Mouse (Mus musculus) thymus, postnatal 14 days (tissue): ENCODE results near the gene Bglap.

Experiments used
- DNase-seq: peaks from one replicate; pipeline ENCODE4 v3.0.0; 2021

The Bglap gene

DNA sequence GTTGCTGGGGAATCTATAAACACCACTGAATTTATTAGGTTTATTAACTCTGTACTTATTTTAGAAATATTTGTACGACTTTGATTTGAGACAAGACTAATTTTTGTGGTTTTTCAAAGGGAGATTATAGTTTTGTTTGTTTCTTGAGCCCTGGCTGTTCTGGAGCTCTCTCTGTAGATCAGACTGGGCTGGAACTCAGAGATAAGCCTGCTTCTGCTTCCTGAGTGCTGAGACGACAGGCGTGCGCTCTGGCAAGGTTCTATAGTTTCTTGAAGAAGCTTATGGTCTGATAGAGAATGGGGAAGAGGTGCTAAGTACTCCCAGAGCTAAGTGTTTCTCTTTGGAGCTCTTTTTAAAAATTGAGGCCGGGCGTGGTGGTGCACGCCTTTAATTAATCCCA lies 45.9 kb downstream of the Bglap start:
- DNase-seq, result no peak

DNA sequence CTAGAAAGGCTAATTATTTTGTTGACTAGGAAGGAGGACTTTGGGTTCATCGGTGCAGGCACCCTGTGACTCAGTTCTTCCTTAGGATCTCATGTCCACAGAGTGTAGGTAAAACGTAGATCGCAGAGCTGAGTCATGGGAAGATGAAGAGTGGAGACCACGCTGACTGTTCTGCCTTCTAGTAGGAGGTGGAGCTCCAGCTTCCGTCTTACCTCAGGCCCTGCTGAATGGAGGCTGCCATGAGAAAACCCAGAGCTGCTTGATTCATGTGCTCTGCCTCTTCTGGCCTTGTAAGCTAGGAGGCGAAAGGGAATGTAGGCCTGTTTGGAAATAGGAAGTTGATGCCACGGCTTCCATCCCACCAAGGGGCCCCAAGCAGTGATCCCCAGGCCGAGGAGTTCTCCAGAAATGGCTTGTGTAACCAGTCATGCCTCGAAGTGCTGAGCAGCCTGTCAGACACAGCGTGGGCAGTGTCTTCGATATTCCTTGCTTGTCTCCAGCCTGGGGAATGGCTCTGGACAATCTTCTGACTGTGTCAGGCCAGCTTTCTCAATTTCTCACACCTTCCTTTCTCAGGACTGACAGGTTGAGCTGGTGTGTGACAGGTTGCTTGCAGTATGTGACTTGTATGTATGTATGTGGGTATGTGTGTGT lies 46.8 kb downstream of the Bglap start:
- peak; percentile 29 for DNase-seq

DNA sequence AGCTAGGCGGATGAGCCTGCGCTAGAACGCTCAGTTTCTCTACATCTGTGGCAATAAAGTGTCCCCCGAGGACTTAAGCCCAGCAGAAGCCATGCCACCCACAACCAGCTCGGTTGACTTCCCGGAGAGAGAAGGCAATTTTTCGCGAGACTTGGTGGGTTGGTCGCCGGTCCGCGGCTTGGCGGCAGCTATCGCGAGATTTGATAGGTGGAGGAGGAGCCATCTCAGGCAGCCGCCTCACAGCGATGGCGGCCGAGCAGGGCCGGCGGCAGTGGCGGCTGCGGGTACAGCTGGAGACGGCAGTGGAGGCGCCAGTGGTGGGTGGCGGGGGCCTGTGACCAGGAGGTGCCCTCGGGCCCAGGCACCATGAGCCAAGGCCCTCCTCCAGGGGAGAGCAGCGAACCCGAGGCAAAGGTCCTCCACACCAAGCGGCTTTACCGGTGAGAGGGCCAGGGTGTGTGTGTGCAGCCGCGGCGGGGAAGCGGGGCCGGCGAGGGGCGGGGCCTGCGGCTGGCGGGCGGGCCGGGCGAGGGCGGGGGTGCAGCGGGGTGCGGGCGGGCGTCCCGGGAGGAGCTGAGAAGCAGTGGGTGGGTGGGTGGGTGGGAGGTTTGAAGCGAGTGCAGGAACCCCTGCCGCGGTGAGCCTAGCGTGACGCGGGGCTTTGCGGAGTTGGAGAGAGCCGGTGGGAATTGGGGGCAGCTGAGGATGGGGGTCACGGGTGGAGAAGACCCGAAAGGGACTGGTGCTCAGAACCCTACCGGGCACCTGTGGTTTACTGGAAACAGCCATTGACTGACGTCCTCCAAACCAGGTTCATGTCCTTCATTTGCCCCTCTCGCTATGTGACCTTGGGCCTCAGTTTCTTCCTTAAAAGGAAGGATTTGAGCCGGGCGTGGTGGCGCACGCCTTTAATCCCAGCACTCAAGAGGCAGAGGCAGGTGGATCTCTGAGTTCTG lies 47.9 kb downstream of the Bglap start, which contains the start of the genes Tmem79 and Smg5:
Gene Tmem79, minus strand, starts transcription at position 91 of the 956 bp plus-strand sequence.
Gene Smg5, plus strand, starts transcription at position 203 of the 956 bp plus-strand sequence.
- DNase-seq, result peak; percentile 97

DNA sequence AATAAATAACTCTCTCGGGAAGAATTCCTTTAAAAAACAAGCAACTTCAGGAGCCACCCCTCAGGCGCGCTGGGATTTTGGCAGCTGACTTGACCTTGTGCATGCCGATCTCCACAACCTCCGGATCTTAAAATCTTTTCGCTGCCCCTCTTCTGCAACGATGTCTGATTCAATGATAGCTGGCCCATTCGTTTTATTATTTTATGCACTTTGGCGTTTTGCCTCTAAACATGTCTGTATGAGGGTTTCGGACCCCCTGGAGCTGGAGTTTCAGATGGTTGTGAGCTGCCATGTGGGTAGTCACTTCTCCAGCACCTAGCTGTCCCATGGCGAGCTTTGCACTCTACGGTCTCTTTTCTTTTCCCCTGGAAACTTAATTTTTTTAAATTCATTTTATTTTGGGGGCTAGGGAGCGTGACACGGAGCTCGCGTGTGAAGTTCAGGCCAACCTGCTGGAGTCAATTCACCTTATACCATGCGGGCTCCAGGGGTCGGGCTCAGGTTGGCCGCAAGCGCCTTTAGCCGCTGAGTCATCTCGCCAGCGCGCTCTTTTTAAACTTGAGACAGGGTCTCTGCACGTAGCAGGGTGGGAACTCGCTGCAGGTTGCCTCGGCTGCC lies 48.7 kb downstream of the Bglap start:
- DNase-seq, result peak; percentile 14

DNA sequence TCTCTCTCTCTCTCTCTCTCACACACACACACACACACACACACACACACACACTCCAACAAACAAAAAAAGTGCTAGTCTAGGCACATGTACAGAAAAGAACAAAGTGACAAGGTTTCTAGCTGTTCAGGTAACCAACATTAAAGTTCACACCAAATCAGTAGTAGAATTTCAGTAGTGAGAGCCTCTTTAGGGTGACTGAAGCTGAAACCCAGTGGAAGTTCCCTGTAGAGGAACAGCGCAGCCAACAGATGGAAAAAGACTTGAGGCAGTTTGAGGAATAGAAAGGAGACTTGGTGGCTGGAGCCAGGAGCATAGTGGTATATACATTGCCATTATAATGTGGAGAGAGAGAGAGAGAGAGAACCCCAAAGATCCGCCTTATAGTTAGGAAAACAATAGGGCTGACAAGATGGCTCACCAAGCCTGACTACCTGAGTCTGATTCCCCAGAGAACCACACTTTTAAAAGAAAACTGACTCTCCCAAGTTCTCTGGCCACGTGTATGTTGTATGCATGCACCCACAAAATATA lies 49.3 kb downstream of the Bglap start:
- DNase-seq, result no peak

DNA sequence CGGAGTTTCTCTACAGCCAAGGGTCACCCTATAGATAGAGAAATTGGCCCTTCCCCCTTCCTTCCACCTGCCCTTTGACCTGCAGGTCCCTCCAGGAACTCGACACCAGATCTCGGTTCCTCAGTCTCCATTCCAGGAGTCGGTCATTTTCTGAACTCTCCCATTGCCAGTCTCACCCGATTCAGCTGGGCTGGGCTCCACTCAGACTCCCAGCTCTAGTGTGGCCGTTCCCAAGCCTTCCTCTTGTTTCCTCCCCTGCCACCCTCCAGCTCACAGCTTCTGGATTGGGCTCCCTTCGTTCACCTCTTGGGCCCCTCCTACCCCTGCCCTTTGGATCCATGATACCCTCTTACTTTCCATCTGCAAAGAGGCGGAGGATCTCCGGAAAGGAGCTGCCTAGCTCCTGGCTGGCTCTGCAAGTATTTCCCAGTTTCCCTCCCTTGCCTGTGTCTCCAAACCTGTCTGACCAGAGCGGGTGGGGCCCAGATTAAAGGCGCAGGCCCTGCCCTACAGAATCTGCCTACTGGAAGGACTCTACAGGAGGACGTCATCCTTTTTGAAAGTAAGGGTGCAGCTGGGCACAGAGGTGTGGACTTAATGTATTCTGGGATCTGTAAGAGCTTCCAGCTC lies 50.1 kb downstream of the Bglap start:
- DNase-seq, result no peak
